Mouse (Mus musculus): ENCODE measurements around the gene Pde9a. TPM values are rescaled to one million over a fixed set of nuclear protein-coding genes. Genes with fewer than 3 reads are reported as not detected.

The Pde9a gene
- polyA plus RNA-seq, 1 experiment, result 0.99 TPM

GRCm38 (mm10) chr17:31409741-31410350 is 23.8 kb downstream of the Pde9a start:
- Histone ChIP-seq H3K27ac (replicated peaks; ENCODE audit: low read depth, low read length) (no peak overlapping the region), H3K4me3 (ENCODE audit: insufficient read depth, low read depth, low read length) (no peak overlapping the region), H3K4me1 (ENCODE audit: control insufficient read depth, insufficient read depth, insufficient read length, low read length) (peaks cover 4% of the 10 kb centered on the region)

- H3K4me1 ChIP-seq (ENCODE audit: control insufficient read depth, insufficient read depth, insufficient read length, low read length), result no peaks in the 10 kb centered on the region
- H3K27ac ChIP-seq (replicated peaks; ENCODE audit: low read depth, low read length), result no peak overlapping the region
- H3K4me3 ChIP-seq (ENCODE audit: insufficient read depth, low read depth, low read length), result no peak overlapping the region
These were observed 29.2 kb downstream of the Pde9a start for GRCm38 (mm10) chr17:31415258-31415657.

- Histone ChIP-seq H3K4me1 (ENCODE audit: control insufficient read depth, insufficient read depth, insufficient read length, low read length) (no peaks in the 10 kb centered on the region), H3K4me3 (ENCODE audit: insufficient read depth, low read depth, low read length) (no peak overlapping the region), H3K27ac (replicated peaks; ENCODE audit: low read depth, low read length) (no peak overlapping the region)
These were observed 33.0 kb downstream of the Pde9a start for GRCm38 (mm10) chr17:31418804-31419597.

GRCm38 (mm10) chr17:31419598-31419950 is 33.6 kb downstream of the Pde9a start:
- Histone ChIP-seq H3K27ac (replicated peaks; ENCODE audit: low read depth, low read length) (no peak overlapping the region), H3K4me1 (ENCODE audit: control insufficient read depth, insufficient read depth, insufficient read length, low read length) (no peaks in the 10 kb centered on the region), H3K4me3 (ENCODE audit: insufficient read depth, low read depth, low read length) (no peak overlapping the region)

GRCm38 (mm10) chr17:31419995-31420394 is 34.0 kb downstream of the Pde9a start:
- H3K4me1 ChIP-seq (ENCODE audit: control insufficient read depth, insufficient read depth, insufficient read length, low read length), result no peaks in the 10 kb centered on the region
- no peak overlapping the region for H3K4me3 ChIP-seq (ENCODE audit: insufficient read depth, low read depth, low read length)
- H3K27ac ChIP-seq (replicated peaks; ENCODE audit: low read depth, low read length), result no peak overlapping the region

GRCm38 (mm10) chr17:31420658-31421057 is 34.6 kb downstream of the Pde9a start:
- no peaks in the 10 kb centered on the region for H3K4me1 ChIP-seq (ENCODE audit: control insufficient read depth, insufficient read depth, insufficient read length, low read length)

GRCm38 (mm10) chr17:31422381-31422780 is 36.4 kb downstream of the Pde9a start:
- no peak overlapping the region for H3K27ac ChIP-seq (replicated peaks; ENCODE audit: low read depth, low read length)
- no peaks in the 10 kb centered on the region for H3K4me1 ChIP-seq (ENCODE audit: control insufficient read depth, insufficient read depth, insufficient read length, low read length)
- no peak overlapping the region for H3K4me3 ChIP-seq (ENCODE audit: insufficient read depth, low read depth, low read length)

More at GRCm38 (mm10) chr17:31420658-31421057, 34.6 kb downstream of the Pde9a start:
- Histone ChIP-seq H3K27ac (replicated peaks; ENCODE audit: low read depth, low read length) (no peak overlapping the region), H3K4me3 (ENCODE audit: insufficient read depth, low read depth, low read length) (no peak overlapping the region)

GRCm38 (mm10) chr17:31423020-31423419 is 37.0 kb downstream of the Pde9a start:
- no peak overlapping the region for H3K4me3 ChIP-seq (ENCODE audit: insufficient read depth, low read depth, low read length)
- no peaks in the 10 kb centered on the region for H3K4me1 ChIP-seq (ENCODE audit: control insufficient read depth, insufficient read depth, insufficient read length, low read length)
- H3K27ac ChIP-seq (replicated peaks; ENCODE audit: low read depth, low read length), result no peak overlapping the region

- Histone ChIP-seq H3K4me1 (ENCODE audit: control insufficient read depth, insufficient read depth, insufficient read length, low read length) (no peaks in the 10 kb centered on the region), H3K27ac (replicated peaks; ENCODE audit: low read depth, low read length) (no peak overlapping the region), H3K4me3 (ENCODE audit: insufficient read depth, low read depth, low read length) (no peak overlapping the region)
These were observed 38.3 kb downstream of the Pde9a start for GRCm38 (mm10) chr17:31424358-31424757.

GRCm38 (mm10) chr17:31424798-31425197 is 38.8 kb downstream of the Pde9a start:
- no peak overlapping the region for H3K4me3 ChIP-seq (ENCODE audit: insufficient read depth, low read depth, low read length)
- no peak overlapping the region for H3K27ac ChIP-seq (replicated peaks; ENCODE audit: low read depth, low read length)
- no peaks in the 10 kb centered on the region for H3K4me1 ChIP-seq (ENCODE audit: control insufficient read depth, insufficient read depth, insufficient read length, low read length)

- Histone ChIP-seq H3K4me3 (ENCODE audit: insufficient read depth, low read depth, low read length) (no peak overlapping the region), H3K4me1 (ENCODE audit: control insufficient read depth, insufficient read depth, insufficient read length, low read length) (no peaks in the 10 kb centered on the region), H3K27ac (replicated peaks; ENCODE audit: low read depth, low read length) (no peak overlapping the region)
These were observed 40.1 kb downstream of the Pde9a start for GRCm38 (mm10) chr17:31425827-31426698.

- H3K27ac ChIP-seq (replicated peaks; ENCODE audit: low read depth, low read length), result no peak overlapping the region
- H3K4me3 ChIP-seq (ENCODE audit: insufficient read depth, low read depth, low read length), result no peak overlapping the region
- 0 out of 2 replicates have a peak, but pooled peaks cover 5% of the 10 kb centered on the region for H3K4me1 ChIP-seq (ENCODE audit: control insufficient read depth, insufficient read depth, insufficient read length, low read length)
These were observed 43.4 kb downstream of the Pde9a start for GRCm38 (mm10) chr17:31429402-31429801.

- H3K4me1 ChIP-seq (ENCODE audit: control insufficient read depth, insufficient read depth, insufficient read length, low read length), result 0 out of 2 replicates have a peak, but pooled peaks cover 5% of the 10 kb centered on the region
- peak overlapping the region; percentile 77 for H3K27ac ChIP-seq (replicated peaks; ENCODE audit: low read depth, low read length)
- peak overlapping the region; percentile 64 for H3K4me3 ChIP-seq (ENCODE audit: insufficient read depth, low read depth, low read length)
These were observed 46.9 kb downstream of the Pde9a start for GRCm38 (mm10) chr17:31432878-31433281.

GRCm38 (mm10) chr17:31433401-31433928 is 47.5 kb downstream of the Pde9a start:
- Histone ChIP-seq H3K4me1 (ENCODE audit: control insufficient read depth, insufficient read depth, insufficient read length, low read length) (0 out of 2 replicates have a peak, but pooled peaks cover 5% of the 10 kb centered on the region), H3K27ac (replicated peaks; ENCODE audit: low read depth, low read length) (peak overlapping the region; percentile 72), H3K4me3 (ENCODE audit: insufficient read depth, low read depth, low read length) (peak overlapping the region; percentile 64)
